Comparison of ENCODE assay signal across 23 mouse cellular contexts in genomic region chr2:44782746-44783145, GRCm38 (mm10).
A peak's percentile ranks its signal among the peaks of the same experiment; 100 is the strongest.
DNase-seq lines count a peak whose midpoint lies in the region; ATAC-seq lines count a peak whose summit lies in the region.
"Had no signal": no experiment of that assay in that cellular context is flagged by ENCODE, and none has a peak within 500 bp of the region (broad histone marks: within the 10 kb centered on the region; RNA-seq: fewer than 3 reads in every experiment).

No protein-coding gene starts in this region.

- no peak overlapping the region for H3K4me3 ChIP-seq in kidney, embryonic 14.5 days (ENCODE audit: low read length)
- H3K4me3 ChIP-seq: embryonic facial prominence, embryonic 13.5 days; embryonic facial prominence, embryonic 15.5 days; erythroblast, embryonic 14.5 days; forebrain, embryonic 10.5 days; forebrain, embryonic 12.5 days had no signal

- no peaks in the 10 kb centered on the region for H3K4me1 ChIP-seq in kidney, embryonic 14.5 days (ENCODE audit: control insufficient read depth, insufficient read depth, low read length)
- H3K4me1 ChIP-seq: embryonic facial prominence, embryonic 13.5 days; embryonic facial prominence, embryonic 15.5 days; forebrain, embryonic 10.5 days; forebrain, embryonic 12.5 days had no signal

- H3K27me3 ChIP-seq in kidney, embryonic 14.5 days (ENCODE audit: control insufficient read depth, insufficient read depth, low read length), result no peaks in the 10 kb centered on the region
- H3K27me3 ChIP-seq: embryonic facial prominence, embryonic 13.5 days; embryonic facial prominence, embryonic 15.5 days; forebrain, embryonic 12.5 days had no signal

- no peak overlapping the region for H3K4me2 ChIP-seq in kidney, embryonic 14.5 days (replicated peaks; ENCODE audit: low read depth, low read length)
- H3K4me2 ChIP-seq: embryonic facial prominence, embryonic 13.5 days; embryonic facial prominence, embryonic 15.5 days; forebrain, embryonic 12.5 days had no signal

- ATAC-seq in kidney, embryonic 14.5 days (ENCODE audit: low FRiP score, low TSS enrichment), result no peak
- ATAC-seq: forebrain, embryonic 14.5 days had no signal

- no peak overlapping the region for H3K27ac ChIP-seq in kidney, embryonic 14.5 days (ENCODE audit: low read depth, low read length)
- H3K27ac ChIP-seq: embryonic facial prominence, embryonic 13.5 days; embryonic facial prominence, embryonic 15.5 days; forebrain, embryonic 10.5 days; forebrain, embryonic 12.5 days had no signal

- H3K36me3 ChIP-seq in kidney, embryonic 14.5 days (ENCODE audit: control insufficient read depth, insufficient read depth, low read length), result no peaks in the 10 kb centered on the region
- H3K36me3 ChIP-seq: embryonic facial prominence, embryonic 15.5 days; forebrain, embryonic 10.5 days; forebrain, embryonic 12.5 days had no signal

- no peaks in the 10 kb centered on the region for H3K9me3 ChIP-seq in kidney, embryonic 14.5 days (ENCODE audit: control insufficient read depth, low read length)
- H3K9me3 ChIP-seq: embryonic facial prominence, embryonic 15.5 days; forebrain, embryonic 10.5 days; forebrain, embryonic 12.5 days had no signal

- no peak overlapping the region for H3K9ac ChIP-seq in kidney, embryonic 14.5 days (ENCODE audit: low read depth, low read length)
- H3K9ac ChIP-seq: embryonic facial prominence, embryonic 13.5 days; embryonic facial prominence, embryonic 15.5 days; forebrain, embryonic 12.5 days had no signal

- 91% methylated on average over 4 of the region's 4 CpGs for WGBS in kidney, embryonic 14.5 days

- DNase-seq in kidney, adult 18-20 months, result peak; percentile 9
- DNase-seq in kidney, adult 8-10 months, result peak; percentile 57 to 63
- no peak for DNase-seq in kidney, postnatal 14 days
- DNase-seq in kidney, postnatal 25 days, result peak; percentile 9 to 32
- no peak for DNase-seq in kidney, postnatal 10 days
- DNase-seq in layer of hippocampus, postnatal 14 days (ENCODE audit: low spot score in 2 of 2), result no peak
- DNase-seq: adrenal gland, adult 2 months; adrenal gland, postnatal 10 days; adrenal gland, postnatal 25 days; cerebellum, adult 11 months; cerebellum, adult 18-20 months; cerebellum, adult 8-10 months; cerebellum, adult 9-11 months; cerebellum, postnatal 14 days; cerebellum, postnatal 36 days; embryo, embryonic 11 days had no signal

Comparison
In these comparisons a context has a peak if more than half of its experiments do, and no peak if none do; other contexts are left out.
1. DNase-seq: peak in kidney, adult 18-20 months (single experiment), kidney, adult 8-10 months (2 of 2) and kidney, postnatal 25 days (2 of 2); none in kidney, postnatal 14 days (single experiment), kidney, postnatal 10 days (single experiment) and layer of hippocampus, postnatal 14 days (0 of 2).